Mouse (Mus musculus): Measurements from ENCODE around the gene Mecom.
"Not testable (repeated sequence)": the region's sequence is repeated elsewhere in the genome, so short reads cannot be mapped to it uniquely, and the experiment has no call there.

Mecom gene

DNA sequence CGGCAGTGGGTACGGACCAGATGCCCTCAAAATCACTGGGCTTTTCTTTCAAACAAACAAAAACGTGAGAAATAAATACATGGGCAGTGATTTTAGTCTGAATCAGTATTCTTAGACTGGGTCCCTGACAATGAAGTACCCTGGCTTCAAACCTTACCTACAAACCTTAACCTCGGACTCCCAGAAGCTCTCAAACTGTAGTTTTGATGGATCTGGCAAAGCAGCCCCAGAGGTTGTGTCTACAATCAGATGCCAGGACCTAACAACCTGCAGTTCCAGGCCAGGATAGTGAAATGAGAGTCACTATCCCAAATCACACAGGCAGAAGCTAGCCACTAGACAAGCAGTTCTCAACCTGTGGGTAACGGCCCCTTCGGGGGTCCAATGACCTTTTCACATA is 111.2 kb downstream of the Mecom start:
- no peak for DNase-seq

- DNase-seq = no peak
Observed at GRCm38 (mm10) chr3:30436131-30436530, 111.7 kb downstream of the Mecom start.

DNA sequence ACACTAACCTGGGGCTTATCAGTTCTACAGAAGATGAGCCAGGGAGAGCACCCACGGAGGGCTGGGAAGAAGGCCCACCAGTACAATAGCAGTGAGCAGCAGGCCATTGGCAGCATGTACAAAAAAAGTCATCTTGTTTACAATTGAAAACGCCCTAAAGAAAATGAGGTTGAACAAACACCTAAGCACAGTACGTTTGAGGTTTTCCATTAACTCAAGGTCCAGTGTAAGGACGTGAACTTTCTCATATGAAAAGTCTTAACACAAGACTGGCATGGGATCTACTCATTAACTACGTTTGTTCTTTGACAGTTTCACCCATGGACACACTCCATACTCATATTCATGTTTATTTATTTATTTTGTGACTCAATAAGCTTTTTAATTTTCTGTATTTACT is 118.9 kb downstream of the Mecom start:
- DNase-seq = no peak

DNA sequence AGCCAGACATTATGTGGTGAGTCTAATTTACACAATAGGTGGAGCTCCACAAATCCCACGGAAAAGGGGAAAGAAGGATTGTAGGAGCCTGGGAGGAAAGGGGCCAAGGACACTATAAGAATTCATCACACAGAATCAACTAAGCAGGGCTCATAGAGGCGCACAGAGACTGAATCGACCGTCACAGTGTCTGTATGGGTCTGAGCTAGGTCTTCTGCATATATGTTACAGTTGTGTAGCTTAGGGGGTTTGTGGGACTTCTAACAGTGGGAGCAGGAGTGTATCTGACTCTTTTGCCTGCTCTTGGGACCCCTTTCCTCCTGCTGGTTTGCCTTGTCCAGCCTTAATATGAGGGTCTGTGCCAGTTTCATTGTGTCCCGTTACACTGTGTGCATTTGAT is 123.8 kb downstream of the Mecom start:
- DNase-seq = no peak

- DNase-seq = not testable (repeated sequence)
Observed at GRCm38 (mm10) chr3:30421948-30422347, 125.9 kb downstream of the Mecom start.

- no peak for DNase-seq
Observed at GRCm38 (mm10) chr3:30420899-30421298, 126.9 kb downstream of the Mecom start.

DNA sequence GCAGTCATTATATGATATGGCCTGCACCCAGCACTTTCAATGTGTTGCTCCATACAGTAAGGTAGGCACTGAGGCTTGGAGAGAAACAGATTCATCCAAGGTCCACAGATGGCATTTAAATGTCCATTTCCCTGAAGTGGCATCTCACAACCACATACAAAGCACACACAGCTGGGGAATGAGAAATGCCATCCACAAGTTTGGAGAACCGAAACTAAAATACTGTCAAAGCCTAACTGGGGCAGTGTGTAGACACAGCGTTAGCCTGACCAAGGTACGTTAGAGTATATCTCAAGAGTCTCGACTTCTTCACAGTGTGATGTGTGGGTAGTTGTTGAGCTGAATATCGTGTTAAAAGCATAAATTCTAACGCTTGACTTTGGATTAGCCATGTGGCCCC is 133.6 kb downstream of the Mecom start:
- no peak for DNase-seq

DNA sequence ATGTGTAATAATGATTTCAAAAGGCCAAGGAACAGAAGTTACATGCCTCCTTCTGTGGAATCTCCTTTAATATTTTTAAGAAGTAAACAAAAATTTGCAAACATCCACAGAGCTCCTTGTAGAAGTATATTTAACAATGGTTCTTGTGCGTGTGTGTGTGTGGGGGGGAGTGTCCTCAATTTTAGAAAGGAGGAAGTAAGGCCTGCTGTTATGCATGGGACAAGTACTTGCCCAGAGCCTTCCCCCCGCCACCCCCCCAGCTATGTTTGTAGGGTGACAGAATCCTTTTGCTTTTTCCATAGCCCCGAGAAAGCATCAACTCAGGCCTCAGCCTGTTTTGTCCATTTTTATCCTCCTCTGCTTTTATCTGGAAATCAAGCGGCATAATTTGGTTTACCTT is 137.0 kb downstream of the Mecom start:
- no peak for DNase-seq

DNA sequence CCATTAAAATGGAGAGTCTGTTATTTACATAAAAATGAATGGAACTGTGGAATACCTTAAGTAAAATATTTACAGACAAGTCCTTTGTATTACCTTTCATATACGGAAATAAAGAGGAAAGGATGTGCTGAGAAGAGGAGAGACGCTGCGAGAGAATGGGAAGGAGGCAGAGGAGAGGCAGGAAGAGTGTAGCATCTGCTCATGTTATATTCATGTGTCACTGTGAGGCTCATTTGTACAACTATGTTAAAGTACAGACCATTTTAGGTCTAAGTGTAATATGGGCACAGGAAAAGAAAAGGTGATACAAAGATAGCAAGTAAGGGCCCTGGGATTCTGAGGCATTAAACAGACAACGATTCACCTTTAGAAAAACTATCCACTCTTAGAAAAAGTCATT is 143.0 kb downstream of the Mecom start:
- DNase-seq = no peak

DNA sequence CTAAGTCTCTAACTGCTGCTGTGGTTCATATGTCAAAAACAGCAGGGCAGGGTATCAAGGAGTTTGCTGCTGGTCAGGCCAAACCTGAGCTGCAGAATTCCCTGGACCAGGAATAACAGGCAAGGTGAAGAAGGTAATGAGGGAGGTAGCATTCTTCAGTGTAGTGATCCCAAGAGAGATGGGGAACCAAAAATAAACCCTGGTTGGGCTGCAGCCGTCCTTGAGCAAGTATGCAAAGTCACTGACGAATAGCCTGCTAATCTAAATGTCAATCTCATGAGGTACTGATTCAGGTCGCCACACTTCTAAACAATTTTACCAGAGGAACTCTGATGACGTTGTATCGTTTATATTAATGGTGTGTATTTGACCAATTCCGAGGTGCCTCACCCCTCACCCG is 148.9 kb downstream of the Mecom start:
- no peak for DNase-seq

DNA sequence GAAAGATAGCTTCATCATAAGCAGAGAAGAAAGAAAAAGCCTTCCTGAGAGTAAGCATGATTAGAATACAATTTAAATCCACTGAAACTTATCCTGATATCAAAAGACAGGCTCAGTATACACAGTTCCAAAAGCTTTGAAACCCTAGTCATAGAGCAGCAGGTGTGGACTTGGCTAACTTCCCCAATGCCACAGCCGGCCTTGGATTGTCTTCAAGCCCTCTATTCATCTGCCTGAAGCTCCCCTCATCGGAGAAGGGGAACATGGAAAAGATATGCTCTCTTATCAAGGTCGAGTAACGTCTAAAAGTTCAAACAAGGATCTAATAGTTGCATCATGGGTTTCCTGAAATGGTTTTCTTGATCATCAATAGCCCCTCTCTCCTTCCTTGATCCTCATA is 152.9 kb downstream of the Mecom start:
- DNase-seq = no peak

- DNase-seq = no peak
Observed at GRCm38 (mm10) chr3:30392662-30393061, 155.1 kb downstream of the Mecom start.

- DNase-seq = no peak
Observed at GRCm38 (mm10) chr3:30392218-30392617, 155.6 kb downstream of the Mecom start.

DNA sequence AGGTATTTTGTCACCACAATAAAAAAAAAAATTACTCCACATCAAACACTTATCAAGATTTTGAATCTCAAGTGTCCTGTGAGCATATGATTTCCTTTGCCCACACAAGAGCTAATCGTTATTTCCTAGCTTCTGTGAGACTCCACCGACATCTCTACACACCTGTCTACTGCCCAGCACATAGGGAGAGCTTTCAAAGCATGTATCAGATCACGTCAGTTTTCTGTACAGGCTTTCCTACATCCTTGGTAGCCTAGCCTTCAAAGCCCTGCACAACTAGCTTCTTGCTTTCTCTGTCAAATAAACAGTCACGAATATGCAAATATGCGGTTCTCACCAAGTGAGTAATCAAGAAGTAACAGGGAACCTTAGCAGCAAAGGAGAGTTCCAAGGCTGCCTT is 157.5 kb downstream of the Mecom start:
- no peak for DNase-seq

DNA sequence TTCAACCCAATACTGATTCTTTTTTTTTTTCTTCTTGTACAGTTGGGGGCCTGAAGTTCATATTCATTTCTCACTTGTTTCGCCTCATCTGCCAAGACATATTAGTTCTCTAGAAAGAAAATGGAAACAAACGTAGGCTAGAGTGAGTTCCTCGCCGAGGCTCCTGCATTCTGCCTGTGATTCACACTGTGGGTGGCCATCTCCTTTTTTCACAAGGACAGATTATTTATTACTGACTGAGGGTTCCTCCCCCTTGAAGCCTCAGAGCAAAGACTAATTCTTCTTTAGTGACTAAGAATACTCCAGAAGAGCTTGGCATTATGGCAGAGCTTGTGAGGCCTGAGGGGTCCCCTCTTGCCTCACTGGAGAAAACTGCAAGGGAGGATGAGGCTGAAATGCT is 167.5 kb downstream of the Mecom start:
- DNase-seq = no peak

- no peak for DNase-seq
Observed at GRCm38 (mm10) chr3:30379301-30379700, 168.5 kb downstream of the Mecom start.

DNA sequence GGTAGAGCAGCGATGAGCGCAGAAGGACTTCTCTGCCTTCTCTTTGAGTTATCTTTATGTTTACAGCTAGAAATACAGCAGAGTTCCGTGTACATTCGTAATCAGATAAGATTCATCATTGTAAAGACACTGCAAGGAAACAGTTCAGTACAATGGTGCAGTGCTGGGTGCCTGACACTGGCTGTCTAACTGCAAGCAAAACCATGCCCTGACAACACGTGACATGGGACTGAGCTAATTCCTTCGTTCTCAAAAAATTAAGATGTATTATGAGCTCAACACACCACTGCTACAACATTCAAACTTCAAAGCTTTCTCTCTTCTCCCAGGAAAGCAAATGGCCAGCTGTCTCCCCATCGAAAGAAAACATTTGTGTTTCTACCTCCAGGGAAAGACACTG is 176.3 kb downstream of the Mecom start:
- no peak for DNase-seq

DNA sequence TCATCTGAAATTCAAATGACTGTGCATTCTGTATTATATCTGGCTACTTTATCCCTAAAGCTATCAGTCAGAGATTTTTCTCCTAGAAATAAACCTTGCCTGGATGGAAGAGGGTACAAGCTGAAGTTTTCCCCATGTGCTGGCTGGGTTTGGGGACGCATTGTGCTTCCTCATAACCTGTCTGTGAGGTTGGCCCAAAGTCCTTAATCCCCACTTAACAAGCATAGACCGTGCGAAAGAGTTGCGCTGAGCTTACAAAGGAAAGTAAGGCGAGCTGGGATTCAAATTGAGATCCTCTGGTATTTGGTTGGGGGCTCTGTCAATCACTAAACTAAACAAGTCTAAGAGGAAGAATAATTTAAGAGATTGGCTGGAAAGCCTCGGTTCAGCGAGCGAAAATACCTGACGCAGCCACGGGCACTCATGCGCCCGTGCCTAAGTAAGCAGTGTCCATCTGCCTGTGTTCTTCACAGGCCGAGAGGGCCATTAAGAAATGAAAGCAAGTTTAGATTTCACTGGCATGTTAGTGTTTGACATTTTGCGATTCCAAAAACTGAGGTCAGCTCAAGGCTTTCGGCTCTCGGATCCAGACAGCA is 176.8 kb downstream of the Mecom start:
- no peak for DNase-seq

DNA sequence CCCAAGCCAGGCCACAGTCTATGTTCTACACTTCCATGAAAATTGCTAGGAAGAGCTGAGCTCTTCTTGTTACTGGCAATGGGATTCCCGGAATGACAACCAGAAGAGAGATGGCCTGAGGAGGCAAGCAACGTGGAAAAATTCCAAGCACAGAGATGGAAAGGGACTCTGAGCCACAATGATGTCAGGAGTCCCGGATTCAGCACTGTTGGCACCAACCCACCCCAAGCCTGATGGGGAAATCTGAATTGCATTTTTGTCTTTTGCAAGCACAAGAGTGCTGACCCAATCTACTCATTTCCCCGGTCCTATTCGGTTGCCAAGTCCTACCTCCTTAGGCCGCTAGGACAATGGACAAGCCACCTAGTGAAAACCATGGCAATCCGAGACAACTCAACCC is 181.2 kb downstream of the Mecom start:
- no peak for DNase-seq

DNA sequence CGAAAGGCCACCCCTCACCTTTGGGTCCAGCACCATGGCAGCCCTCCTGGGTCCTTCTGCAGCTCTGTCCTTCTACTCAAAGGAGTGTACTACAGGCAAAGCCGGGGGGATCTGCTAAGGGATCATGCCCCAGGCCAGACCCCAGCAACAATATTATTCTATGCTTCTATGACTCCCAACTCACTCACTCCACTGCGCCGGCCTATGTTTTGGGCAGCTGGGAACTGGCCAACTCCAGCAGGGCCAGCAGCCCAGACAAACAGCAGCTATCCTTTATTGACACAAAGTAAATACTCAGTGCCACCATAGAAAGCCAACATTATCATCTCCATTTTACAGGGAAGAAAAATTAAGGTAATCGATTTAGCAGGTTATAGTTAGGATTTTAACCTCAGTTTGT is 186.6 kb downstream of the Mecom start:
- no peak for DNase-seq

DNA sequence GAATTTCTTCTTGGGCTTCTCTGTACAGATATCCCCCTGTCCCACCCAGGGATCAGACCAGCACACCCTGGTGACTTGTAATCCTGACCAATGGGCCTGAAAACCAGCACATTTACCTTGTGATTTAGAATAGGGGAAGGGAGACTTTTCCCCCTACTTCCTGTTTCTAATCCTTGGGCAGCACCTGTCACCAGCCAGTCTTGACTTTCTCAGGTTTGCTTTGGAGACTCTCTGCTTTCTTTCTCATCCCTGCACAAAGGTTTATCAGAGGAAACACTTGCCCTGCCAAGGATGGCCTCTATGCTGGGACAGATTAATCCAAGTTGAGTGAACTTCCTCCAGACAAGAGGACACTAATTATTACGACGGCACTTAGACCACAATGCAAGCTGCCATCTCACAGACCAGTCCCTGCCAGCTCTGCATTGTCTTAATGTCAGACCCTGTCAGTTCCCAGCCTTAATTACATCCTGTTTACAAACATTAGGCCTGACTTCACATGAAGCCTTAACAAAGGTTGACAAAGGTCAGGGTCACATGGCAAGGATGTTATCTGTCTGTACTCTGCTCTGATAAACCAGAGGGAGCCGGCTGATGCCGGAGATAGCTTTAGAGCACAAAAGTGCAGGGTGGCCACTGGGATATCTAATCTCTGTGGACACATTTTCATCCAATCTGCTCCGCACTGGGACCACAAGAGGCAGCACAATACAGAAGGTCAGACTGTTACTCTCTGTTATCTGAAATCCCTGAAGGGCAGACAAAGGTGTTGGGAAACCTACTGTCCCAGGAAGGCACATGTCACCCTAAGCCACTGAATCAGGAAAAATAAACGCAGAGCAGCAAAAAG is 193.7 kb downstream of the Mecom start:
- DNase-seq = no peak

GRCm38 (mm10) chr3:30349279-30349678 is 198.5 kb downstream of the Mecom start:
- no peak for DNase-seq

DNA sequence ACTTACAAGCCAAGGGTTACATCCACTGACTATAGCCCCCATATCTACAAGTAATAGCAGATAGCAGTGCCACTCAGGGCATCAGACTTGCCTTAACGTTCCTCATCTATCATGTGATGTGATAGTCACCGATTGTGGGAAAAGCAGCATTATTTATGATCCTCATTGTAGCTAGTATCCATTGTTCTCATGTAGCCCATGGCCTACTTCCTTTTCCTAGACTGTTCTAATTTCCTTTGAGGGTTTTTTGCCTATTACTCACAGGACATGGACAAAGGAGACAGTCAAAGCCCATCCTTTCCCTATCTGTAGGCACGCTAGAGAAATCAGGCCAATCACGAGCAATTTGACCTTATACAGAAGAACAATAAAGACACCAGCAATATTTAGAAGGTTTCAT is 203.7 kb downstream of the Mecom start:
- no peak for DNase-seq

GRCm38 (mm10) chr3:30332337-30332736 is 215.5 kb downstream of the Mecom start:
- DNase-seq = no peak

GRCm38 (mm10) chr3:30330476-30330875 is 217.3 kb downstream of the Mecom start:
- DNase-seq = no peak
